Mouse (Mus musculus): ENCODE measurements around the gene Clstn2. TPM values are rescaled to one million over a fixed set of nuclear protein-coding genes. Genes with fewer than 3 reads are reported as not detected.

The Clstn2 gene
- polyA plus RNA-seq (2017; shearing (Covaris generic)): not detected

GRCm38 (mm10) chr9:98032573-98033272 lies at the start of gene Clstn2:
Gene Clstn2 (minus strand): TSS chr9:98033181.

All from CD4-positive, CD25-positive, alpha-beta regulatory T cell, adult 9 weeks (primary cell).